Mouse (Mus musculus) forebrain, postnatal 0 days (tissue): ENCODE data around the gene Rpl21. TPM values are rescaled to one million over a fixed set of nuclear protein-coding genes. Genes with fewer than 3 reads are reported as not detected.

Experiments
- ATAC-seq: fragments of 200-750 bp; cut with Nextera tagmentation; 2 replicates; pipeline ENCODE4 v1.8.0; 2017; ENCODE audit warnings: mild to moderate bottlenecking, moderate library complexity
- DNase-seq: peaks from one replicate; pipeline ENCODE4 v3.0.0-alpha.2; 2015
- H3K27ac ChIP-seq: fragments of 300-500 bp; sonication (generic); 2 replicates; pipeline ENCODE4 v1.5.1; 2014; ENCODE audit warnings: low read depth, mild to moderate bottlenecking, antibody characterized with exemption, low read length, moderate library complexity, mixed read lengths
- H3K27me3 ChIP-seq: fragments of 300-500 bp; sonication (generic); 2 replicates; pipeline ENCODE4 v1.6.1; 2014; ENCODE audit warnings: mild to moderate bottlenecking, low read length, mixed read lengths; ENCODE audit not compliant: insufficient read depth
- H3K36me3 ChIP-seq: fragments of 300-500 bp; sonication (generic); 2 replicates; pipeline ENCODE4 v1.6.1; 2014; ENCODE audit warnings: mild to moderate bottlenecking, moderate library complexity; ENCODE audit not compliant: insufficient read depth
- H3K4me1 ChIP-seq: fragments of 300-500 bp; sonication (generic); 2 replicates; pipeline ENCODE4 v1.6.1; 2014; ENCODE audit warnings: antibody characterized with exemption; ENCODE audit not compliant: insufficient read depth
- H3K4me2 ChIP-seq: fragments of 300-500 bp; sonication (generic); 2 replicates; pipeline ENCODE4 v1.6.1; 2014; ENCODE audit warnings: low read depth, mild to moderate bottlenecking, moderate library complexity
- H3K4me3 ChIP-seq: fragments of 300-500 bp; sonication (generic); 2 replicates; pipeline ENCODE4 v1.5.1; 2014; ENCODE audit warnings: low read depth, low read length, mixed read lengths
- H3K9ac ChIP-seq: fragments of 300-500 bp; sonication (generic); 2 replicates; pipeline ENCODE4 v1.6.1; 2014; ENCODE audit warnings: mild to moderate bottlenecking
- H3K9me3 ChIP-seq: fragments of 300-500 bp; sonication (generic); 2 replicates; pipeline ENCODE4 v1.6.1; 2016; ENCODE audit warnings: low read length
- CTCF ChIP-seq: sonication (generic); IDR thresholded peaks from 2 replicates; pipeline ENCODE4 v1.5.1; 2016; ENCODE audit warnings: antibody characterized with exemption, control low read depth, low read depth
- WGBS: fragments of 180-500 bp; shearing (Covaris S2); extraction: QIAGEN DNeasy Blood & Tissue Kit; methylation state at CpG from one replicate; pipeline ENCODE4 v1.1.7; 2014; 5-methylcytosine and 5-hydroxymethylcytosine counted together
- polyA plus RNA-seq: library from polyadenylated mRNA; unstranded; fragments of >200 nt; fragmentation: Nextera tagmentation; extraction: Ambion mirVana; gene quantifications from 2 replicates; pipeline ENCODE4 v1.2.1, GENCODE M21; 2015
- total RNA-seq: library from RNA; depleted of rRNA; stranded (reverse); fragments of >200 nt; gene quantifications from 2 replicates; pipeline ENCODE4 v1.2.3, GENCODE M21; 2014

The Rpl21 gene
- total and polyA plus RNA-seq, 2 experiments from 2014 or later: 330 to 375 TPM

DNA sequence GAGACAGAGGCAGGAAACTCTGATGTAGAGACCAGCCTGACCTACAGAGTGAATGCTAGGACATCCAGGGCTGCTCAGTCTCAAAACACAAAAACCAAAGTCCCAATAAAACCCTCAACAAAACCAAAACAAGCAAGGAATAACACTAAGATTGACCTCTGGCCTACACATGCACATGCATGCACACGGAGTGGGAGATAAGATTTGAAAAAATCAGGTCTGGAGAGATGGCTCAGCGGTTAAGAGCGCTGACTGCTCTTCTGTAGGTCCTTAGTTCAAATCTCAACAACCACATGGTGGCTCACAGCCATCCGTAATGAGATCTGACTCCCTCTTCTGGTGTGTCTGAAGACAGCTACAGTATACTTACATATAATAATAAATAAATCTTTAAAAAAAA, 7.7 kb downstream of the Rpl21 start:
- Histone ChIP-seq H3K4me1 (no peaks in the 10 kb centered on the region), H3K9me3 (no peaks in the 10 kb centered on the region), H3K27me3 (no peaks in the 10 kb centered on the region), H3K36me3 (peaks cover 42% of the 10 kb centered on the region), H3K27ac (no peak overlapping the region), H3K4me2 (no peak overlapping the region), H3K4me3 (no peak overlapping the region), H3K9ac (no peak overlapping the region)
- TF ChIP-seq CTCF: no peak
- ATAC-seq (no peak), DNase-seq (no peak)
- 86% methylated on average over 4 of the region's 4 CpGs for WGBS

DNA sequence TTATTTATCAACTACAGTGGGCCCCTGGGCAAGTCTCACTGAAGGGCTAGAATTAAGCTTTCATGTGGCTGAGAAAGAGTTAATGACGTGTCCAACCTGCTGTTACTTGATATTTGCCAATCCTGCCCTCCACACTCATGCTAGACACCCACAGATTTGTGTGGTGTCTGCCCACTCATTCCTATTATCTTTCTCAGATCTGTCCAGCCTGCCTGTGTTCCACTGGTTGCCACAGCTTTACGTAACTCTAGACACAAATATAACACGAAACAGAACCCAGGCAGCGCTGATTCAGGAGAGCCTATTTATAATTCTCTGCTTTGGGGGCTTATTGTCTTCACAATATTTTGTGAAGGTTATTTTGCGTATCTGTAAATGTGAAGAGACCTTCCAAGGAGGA, 8.6 kb downstream of the Rpl21 start:
- no peak overlapping the region for H3K27ac ChIP-seq
- WGBS: 83% methylated on average over 5 of the region's 5 CpGs
- no peak for DNase-seq
- H3K4me3 ChIP-seq: no peak overlapping the region
- H3K4me2 ChIP-seq: no peak overlapping the region
- TF ChIP-seq CTCF: no peak
- peaks cover 6% of the 10 kb centered on the region; the same call in 1 of the 2 replicates for H3K4me1 ChIP-seq
- no peak for ATAC-seq
- H3K9ac ChIP-seq: no peak overlapping the region
- no peaks in the 10 kb centered on the region for H3K9me3 ChIP-seq
- H3K36me3 ChIP-seq: peaks cover 34% of the 10 kb centered on the region
- no peaks in the 10 kb centered on the region for H3K27me3 ChIP-seq

DNA sequence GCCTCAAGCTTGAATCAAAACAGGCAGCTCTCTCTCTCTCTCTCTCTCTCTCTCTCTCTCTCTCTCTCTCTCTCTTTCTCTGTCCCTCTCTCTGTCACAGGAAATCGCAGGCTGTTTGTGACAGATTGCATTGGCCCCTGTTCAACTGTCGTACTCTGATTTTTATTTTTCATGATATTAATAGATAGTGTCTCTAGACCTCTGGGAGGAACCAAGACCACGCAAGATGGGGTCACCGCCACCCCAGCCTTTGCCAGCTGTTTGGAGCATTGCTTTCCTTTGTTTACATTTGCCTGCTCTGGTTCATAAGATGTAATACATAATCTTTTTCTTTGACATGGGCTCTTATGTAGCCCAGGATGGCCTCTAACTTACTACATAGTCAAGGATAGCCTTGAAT, 9.3 kb downstream of the Rpl21 start:
- 82% methylated on average over 4 of the region's 4 CpGs for WGBS
- peaks cover 6% of the 10 kb centered on the region; the same call in 1 of the 2 replicates for H3K4me1 ChIP-seq

DNA sequence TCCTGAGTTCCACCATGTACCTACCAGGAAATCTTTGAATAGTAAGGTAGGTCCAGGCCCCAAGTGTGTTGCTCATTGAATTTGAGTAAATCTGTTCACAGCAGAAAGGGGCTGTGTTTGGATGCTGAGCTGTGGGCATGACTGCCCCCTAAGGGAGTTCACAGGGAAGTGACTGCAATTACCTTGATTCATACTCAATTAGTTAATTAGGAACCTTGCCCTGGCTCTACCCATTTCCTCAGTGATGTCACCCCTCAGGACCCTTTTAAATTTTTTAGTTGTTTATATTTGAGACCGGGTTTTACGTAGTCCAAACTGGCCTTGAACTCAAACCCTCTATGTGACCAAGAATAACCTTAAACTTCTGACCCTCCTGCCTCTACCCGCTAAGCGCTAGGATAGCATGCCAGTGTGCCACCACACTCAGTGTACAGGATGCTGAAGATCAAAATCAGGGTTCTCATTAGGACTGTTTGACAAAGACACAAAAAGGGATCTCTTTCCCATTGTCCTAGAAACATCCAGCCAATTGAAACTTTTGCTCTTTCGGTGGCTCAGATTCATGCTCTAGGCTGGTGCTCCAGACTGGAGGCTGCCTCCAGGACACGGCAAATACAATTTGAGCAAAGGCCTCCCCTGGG, 11.7 kb downstream of the Rpl21 start:
- WGBS: 5% methylated on average over 6 of the region's 6 CpGs
- TF ChIP-seq CTCF: peak; percentile 60
- Histone ChIP-seq H3K9ac (peak overlapping the region; percentile 66), H3K27ac (peak overlapping the region; percentile 4; the same call in 1 of the 2 replicates), H3K9me3 (no peaks in the 10 kb centered on the region), H3K36me3 (peaks cover 5% of the 10 kb centered on the region), H3K4me1 (peaks cover 6% of the 10 kb centered on the region; the same call in 1 of the 2 replicates), H3K4me3 (peak overlapping the region; percentile 65), H3K27me3 (no peaks in the 10 kb centered on the region), H3K4me2 (peak overlapping the region; percentile 98)
- DNase-seq (peak; percentile 48), ATAC-seq (peak; percentile 50)

More for the DNA sequence above, 9.3 kb downstream of the Rpl21 start:
- TF ChIP-seq CTCF: no peak
- ATAC-seq (no peak), DNase-seq (no peak)
- Histone ChIP-seq H3K36me3 (peaks cover 27% of the 10 kb centered on the region), H3K9me3 (no peaks in the 10 kb centered on the region), H3K4me2 (no peak overlapping the region), H3K27me3 (no peaks in the 10 kb centered on the region), H3K4me3 (no peak overlapping the region), H3K9ac (no peak overlapping the region), H3K27ac (no peak overlapping the region)

DNA sequence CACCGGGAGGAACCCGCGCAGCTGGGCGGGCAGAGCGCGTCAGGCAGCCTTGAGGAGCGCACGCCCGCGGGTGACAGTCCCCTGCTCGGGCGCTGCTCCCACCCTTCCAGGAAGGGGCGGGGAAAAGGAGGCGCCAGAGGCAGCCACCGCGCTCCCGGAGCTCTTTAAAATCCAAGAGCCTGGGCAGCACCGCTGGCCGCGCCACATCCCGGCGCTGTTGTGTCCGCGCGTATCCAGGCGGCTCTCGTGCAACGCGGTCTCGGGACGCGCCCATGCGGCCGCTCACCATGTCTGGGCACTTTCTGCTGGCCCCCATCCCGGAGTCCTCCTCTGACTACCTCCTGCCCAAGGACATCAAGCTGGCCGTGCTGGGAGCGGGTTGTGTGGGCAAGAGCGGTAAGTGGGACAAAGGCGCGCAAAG, 12.3 kb downstream of the Rpl21 start, which contains the start of gene Rasl11a:
Gene Rasl11a (plus strand): TSS at position 127 of the 421 bp plus-strand sequence.
- TF ChIP-seq CTCF: peak; percentile 42
- H3K27ac ChIP-seq: peak within 1 kb of the TSS; percentile 45; the same call in 1 of the 2 replicates
- no peaks in the 10 kb centered on the region for H3K9me3 ChIP-seq
- H3K4me3 ChIP-seq: peak within 1 kb of the TSS; percentile 65
- H3K4me2 ChIP-seq: peak within 1 kb of the TSS; percentile 98
- H3K27me3 ChIP-seq: no peaks in the 10 kb centered on the region
- H3K36me3 ChIP-seq: no peaks in the 10 kb centered on the region
- WGBS: under 1% methylated on average over 40 of the region's 40 CpGs
- ATAC-seq (peak; percentile 94), DNase-seq (peak; percentile 82)
- H3K4me1 ChIP-seq: peaks cover 6% of the 10 kb centered on the region; the same call in 1 of the 2 replicates
- H3K9ac ChIP-seq: peak within 1 kb of the TSS; percentile 66

DNA sequence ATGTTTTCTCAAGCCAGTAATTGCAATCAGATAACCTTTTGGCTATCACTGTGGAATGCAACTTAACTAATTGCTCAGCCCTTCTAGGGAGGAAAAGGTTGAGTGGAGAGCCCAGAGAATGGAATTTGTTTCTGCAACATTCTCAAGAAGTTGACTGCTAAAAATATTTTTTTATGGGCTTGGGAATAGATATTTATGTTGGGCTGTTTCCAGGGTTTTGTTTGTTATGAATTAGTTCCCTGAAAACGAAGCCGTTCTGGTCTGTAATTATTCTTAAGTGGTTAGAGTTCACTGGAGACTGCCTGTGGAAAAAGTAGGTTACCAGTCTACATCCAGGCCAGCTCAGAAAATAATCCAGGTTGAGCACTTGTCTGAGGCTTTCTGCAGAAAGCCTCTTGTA, 13.8 kb downstream of the Rpl21 start:
- ATAC-seq (no peak), DNase-seq (no peak)
- H3K9me3 ChIP-seq: no peaks in the 10 kb centered on the region
- H3K4me2 ChIP-seq: peak overlapping the region; percentile 98
- 58% methylated on average over 2 of the region's 2 CpGs for WGBS
- H3K4me1 ChIP-seq: peaks cover 6% of the 10 kb centered on the region; the same call in 1 of the 2 replicates
- H3K4me3 ChIP-seq: 0 out of 2 replicates have a peak overlapping the region, but pooled peaks have one; percentile 65
- no peaks in the 10 kb centered on the region for H3K36me3 ChIP-seq
- TF ChIP-seq CTCF: no peak
- H3K27me3 ChIP-seq: no peaks in the 10 kb centered on the region
- no peak overlapping the region for H3K27ac ChIP-seq
- H3K9ac ChIP-seq: no peak overlapping the region

DNA sequence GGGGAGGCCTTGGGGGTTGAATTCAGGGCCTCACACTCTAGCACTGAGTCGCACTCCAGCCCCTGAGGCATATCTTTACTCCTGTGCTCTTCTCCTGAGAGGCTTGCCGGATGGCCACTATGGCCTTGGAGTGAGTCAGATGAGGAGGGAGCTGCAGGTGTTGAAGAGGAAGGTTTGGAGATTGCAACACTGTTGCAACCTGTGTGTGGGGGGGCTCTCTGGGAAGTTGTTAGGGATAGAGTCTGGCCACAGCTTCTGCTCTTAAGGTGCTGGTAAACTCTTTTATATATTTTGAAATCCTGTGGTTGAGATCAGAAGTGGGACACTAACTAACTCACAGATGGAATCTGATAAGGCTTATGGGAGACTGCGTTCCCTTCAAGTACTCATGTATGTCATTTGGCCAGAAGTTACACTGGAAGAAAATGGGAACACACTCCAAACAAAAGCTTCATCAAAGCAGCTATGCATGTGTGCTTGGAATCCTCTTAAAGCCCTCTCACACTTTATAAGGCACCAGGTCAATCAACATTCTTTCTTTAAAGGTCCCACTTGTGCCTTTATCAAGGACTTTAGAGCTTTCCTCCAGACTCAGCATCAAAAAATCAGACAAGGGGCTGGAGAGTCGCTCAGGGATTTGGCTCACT, 16.4 kb downstream of the Rpl21 start:
- Histone ChIP-seq H3K4me3 (no peak overlapping the region), H3K27me3 (no peaks in the 10 kb centered on the region), H3K9me3 (no peaks in the 10 kb centered on the region), H3K9ac (no peak overlapping the region), H3K4me1 (peaks cover 6% of the 10 kb centered on the region; the same call in 1 of the 2 replicates), H3K36me3 (no peaks in the 10 kb centered on the region), H3K27ac (no peak overlapping the region), H3K4me2 (no peak overlapping the region)
- WGBS: 89% methylated on average over 4 of the region's 4 CpGs
- ATAC-seq (no peak), DNase-seq (no peak)
- TF ChIP-seq CTCF: no peak
